Mouse (Mus musculus) gastrocnemius, adult 8-10 months (tissue): ENCODE results near the gene Gm45140. TPM values are rescaled to one million over a fixed set of nuclear protein-coding genes. Genes with fewer than 3 reads are reported as not detected.

Experiments used
- DNase-seq, 2 experiments: peaks; one replicate each; pipeline ENCODE4 v3.0.0; 2022; ENCODE audit warnings: low spot score in 2 of 2
- total RNA-seq, 4 experiments: library from RNA; stranded (reverse); gene quantifications; 2 replicates each; pipeline ENCODE4 v1.2.4; 2022

Gene Gm45140
- total RNA-seq, 4 experiments from 2014 or later, result 0.48 to 1.0 TPM; not detected in 2

GRCm38 (mm10) chr6:87742804-87743203 lies 92.8 kb downstream of the Gm45140 start:
- no peak for DNase-seq

GRCm38 (mm10) chr6:87741978-87742377 lies 93.6 kb downstream of the Gm45140 start:
- DNase-seq, result no peak

GRCm38 (mm10) chr6:87740496-87740895 lies 95.1 kb downstream of the Gm45140 start:
- no peak for DNase-seq

- no peak for DNase-seq
Observed at GRCm38 (mm10) chr6:87739898-87740297, 95.7 kb downstream of the Gm45140 start.

Other genes starting within 250 kb of the Gm45140 start
- gene Prokr1, start 245.1 kb downstream of the Gm45140 start, total RNA-seq, result 1 to 10 TPM; 1.2 to 3.2 (median 1.5) TPM
- gene Aplf, start 163.6 kb downstream of the Gm45140 start, total RNA-seq, result 1 to 10 TPM; 2.3 to 3.1 (median 2.8) TPM
- under 1 TPM; 0.51 to 0.94 (median 0.78) TPM for gene Efcc1, start 104.9 kb downstream of the Gm45140 start, total RNA-seq
- not detected for gene Gp9, start 57.7 kb downstream of the Gm45140 start, total RNA-seq
- gene Rab43, start 23.6 kb downstream of the Gm45140 start, total RNA-seq, result 1 to 10 TPM; 3.6 to 5.4 (median 4.5) TPM
- 10 to 100 TPM; 13.1 to 23.1 (median 18.4) TPM for gene Isy1, start 3.0 kb upstream of the Gm45140 start, total RNA-seq
- 100 to 1,000 TPM; 567 to 637 (median 580) TPM for gene Cnbp, start 15.3 kb upstream of the Gm45140 start, total RNA-seq
- 10 to 100 TPM; 26.5 to 33.6 (median 28.8) TPM for gene Copg1, start 52.0 kb upstream of the Gm45140 start, total RNA-seq
- gene Hmces, start 78.1 kb upstream of the Gm45140 start, total RNA-seq, result 1 to 10 TPM; 3.6 to 6.9 (median 6.6) TPM
- 1 to 10 TPM in 2 of 4 experiments, under 1 TPM in 1, not detected in 1; 0.34 to 1.9 (median 1.3) TPM for gene H1fx, start 145.8 kb upstream of the Gm45140 start, total RNA-seq
- 100 to 1,000 TPM; 288 to 464 (median 323) TPM for gene Rab7, start 209.5 kb upstream of the Gm45140 start, total RNA-seq
- 100 to 1,000 TPM in 1 of 4 experiments, 10 to 100 TPM in 3; 67.2 to 101 (median 85.6) TPM for gene Rpn1, start 248.7 kb upstream of the Gm45140 start, total RNA-seq